Mouse (Mus musculus) kidney, adult 11 months (tissue): ENCODE results near the gene Ltbr.

Source experiments
- DNase-seq: peaks from one replicate; pipeline ENCODE4 v3.0.0; 2022

Gene Ltbr

GRCm38 (mm10) chr6:125344866-125345265 lies 31.2 kb upstream of the Ltbr start:
- no peak for DNase-seq

DNA sequence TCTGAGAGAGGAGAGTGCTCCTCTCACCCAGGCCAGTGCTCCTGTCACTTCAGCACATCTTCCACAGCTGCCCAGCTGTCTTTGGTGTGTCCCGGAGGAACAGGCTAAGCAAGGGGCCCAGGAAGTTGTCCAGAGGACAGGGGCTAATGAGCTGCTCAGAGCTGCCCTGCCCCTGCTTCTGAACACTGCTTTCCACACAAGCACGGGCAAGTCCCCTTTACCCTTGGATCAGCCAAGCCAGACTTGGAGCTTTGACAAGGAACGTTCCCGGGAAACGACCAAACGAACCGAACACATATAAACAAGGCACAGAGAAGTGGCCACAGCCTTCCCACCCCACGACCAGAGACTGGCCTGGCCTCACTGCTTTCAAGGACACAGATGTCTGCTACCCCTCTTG lies 30.4 kb upstream of the Ltbr start:
- peak; percentile 51 for DNase-seq

DNA sequence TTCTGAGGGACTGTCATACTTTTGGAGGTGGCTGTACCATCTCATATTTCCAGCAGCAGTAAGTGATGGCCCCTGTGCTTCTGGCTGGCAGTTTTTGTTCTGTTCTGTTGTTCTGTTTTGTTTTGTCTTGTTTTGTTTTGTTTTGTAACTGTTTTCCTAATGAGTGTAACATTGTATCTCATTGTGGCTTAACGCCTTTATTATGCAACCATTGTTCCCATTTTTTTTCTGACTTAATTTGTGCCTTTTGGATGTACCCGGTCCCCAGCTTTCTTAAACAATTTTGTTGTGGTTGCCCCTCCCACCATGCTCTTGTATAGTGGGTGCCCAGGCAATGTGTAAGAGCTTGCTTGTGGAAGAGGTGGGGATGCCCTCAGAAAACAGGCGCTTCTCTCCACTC lies 28.5 kb upstream of the Ltbr start:
- DNase-seq: no peak

DNA sequence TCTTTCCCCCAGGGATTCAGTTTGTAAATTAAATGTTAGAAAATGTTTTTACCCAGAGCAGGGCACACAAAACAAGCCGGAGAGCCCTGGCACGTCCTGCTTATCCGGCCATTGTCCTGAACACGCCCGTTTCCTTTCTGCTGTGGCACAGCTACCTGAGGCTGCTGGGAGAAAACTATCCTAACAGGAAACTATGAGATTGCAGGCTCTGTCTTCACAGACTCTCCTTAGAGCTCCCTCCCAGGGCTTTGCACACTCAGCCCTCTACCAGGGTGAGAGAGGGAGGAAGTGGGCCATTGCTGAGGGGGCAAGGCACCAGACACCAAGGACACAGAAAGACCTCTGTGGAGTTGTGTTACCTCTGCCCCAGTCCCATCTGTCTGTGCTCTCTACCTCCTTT lies 26.6 kb upstream of the Ltbr start:
- DNase-seq: no peak

DNA sequence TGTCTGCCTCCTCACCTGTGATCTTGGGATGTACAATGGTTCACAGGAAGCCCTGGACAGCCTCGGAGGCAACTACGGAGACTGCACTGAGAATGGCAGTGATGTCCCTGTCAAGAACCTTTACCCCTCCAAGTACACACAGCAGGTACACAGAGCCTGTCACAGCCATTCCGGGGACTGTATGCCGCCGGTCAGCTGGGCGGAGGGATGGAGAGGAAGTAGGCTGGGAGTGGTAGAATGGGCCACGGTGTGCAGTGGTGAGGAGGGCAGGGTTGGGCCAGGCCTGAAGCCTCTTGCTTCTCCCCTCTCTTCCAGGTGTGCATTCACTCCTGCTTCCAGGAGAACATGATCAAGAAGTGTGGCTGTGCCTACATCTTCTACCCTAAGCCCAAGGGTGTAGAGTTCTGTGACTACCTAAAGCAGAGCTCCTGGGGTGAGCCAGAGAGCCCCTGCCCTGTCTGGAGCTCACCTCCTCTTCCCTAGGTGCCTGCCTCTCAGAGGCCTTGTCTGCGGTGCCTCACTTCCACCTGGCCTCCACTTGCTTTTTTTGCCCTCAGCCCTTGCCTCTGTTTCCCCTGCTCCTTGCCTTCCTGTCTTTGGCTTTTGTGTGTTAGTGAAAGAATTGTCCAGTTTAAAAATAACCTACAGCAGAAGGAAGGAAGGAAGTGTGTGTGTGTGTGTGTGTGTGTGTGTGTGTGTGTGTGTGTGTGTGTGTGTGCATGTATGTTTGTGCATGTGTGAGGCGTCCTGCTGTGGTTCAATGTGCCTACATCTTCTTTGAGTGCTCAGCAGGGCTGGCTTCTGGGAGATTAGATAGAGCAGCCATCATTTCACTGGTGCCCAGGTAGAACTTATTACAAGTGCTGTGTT lies 25.3 kb upstream of the Ltbr start:
- no peak for DNase-seq

GRCm38 (mm10) chr6:125334356-125334755 lies 20.7 kb upstream of the Ltbr start:
- no peak for DNase-seq

DNA sequence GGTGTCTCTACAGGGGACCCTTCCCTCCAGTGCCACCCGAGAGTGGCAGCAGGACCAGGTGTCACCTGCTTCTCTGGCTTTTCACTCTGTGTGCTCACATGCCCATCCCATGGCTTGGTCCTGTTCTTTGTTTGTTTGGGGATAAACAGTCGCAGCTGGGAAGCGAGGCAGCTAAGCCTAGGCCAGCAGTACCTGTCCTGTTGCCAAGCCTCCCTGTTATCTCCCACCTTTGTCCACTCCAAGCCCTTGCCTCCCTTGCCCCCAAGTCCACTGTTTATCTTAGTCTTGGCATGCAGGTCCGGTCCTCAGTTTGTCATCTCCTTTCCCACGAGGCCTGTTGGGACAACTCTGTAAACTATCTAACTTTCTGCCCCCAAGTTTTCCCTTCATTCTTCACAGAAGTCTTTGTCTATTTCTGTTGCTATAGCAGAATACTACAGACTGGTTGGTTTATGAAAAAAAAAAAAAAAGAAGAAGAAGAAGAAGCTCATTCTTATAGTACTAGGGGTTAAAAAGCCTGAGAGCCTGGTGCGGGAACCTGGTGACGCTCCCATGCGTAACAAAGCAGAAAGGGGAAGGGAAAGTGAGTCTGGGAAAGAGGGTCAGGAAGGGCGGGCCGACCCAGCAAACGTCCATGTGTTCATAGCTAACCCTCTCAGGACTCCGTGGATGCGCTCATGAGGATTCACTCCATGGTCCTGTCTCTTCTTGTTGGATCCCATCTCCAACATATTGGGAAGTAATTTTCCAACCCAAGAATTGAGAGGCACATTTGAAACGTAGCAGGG lies 19.6 kb upstream of the Ltbr start:
- no peak for DNase-seq

GRCm38 (mm10) chr6:125330626-125331326 lies 17.1 kb upstream of the Ltbr start:
- DNase-seq: peak; percentile 93

- peak; percentile 44 for DNase-seq
Observed at GRCm38 (mm10) chr6:125328243-125328642, 14.6 kb upstream of the Ltbr start.

DNA sequence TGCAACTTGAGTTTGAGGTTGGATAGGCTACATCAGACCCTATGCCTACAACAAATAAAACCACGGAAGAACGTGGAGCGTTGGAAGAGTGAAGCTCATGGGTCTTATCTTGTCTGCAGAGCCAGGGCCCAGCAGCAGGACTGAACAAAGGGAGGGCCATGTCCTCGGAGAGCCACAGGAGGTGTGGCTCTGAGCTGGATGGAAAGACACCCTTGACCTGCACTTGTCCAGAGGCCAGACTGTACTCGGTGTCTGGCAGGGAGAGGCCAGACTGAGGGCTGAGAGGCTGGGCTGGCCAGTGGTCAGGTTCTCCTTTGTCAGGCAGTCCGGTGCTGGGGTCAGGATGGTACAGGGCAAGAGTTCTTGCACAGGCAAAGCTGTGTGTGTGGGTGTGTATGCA lies 11.7 kb upstream of the Ltbr start:
- DNase-seq: no peak

GRCm38 (mm10) chr6:125323547-125323946 lies 9.9 kb upstream of the Ltbr start:
- DNase-seq: no peak

DNA sequence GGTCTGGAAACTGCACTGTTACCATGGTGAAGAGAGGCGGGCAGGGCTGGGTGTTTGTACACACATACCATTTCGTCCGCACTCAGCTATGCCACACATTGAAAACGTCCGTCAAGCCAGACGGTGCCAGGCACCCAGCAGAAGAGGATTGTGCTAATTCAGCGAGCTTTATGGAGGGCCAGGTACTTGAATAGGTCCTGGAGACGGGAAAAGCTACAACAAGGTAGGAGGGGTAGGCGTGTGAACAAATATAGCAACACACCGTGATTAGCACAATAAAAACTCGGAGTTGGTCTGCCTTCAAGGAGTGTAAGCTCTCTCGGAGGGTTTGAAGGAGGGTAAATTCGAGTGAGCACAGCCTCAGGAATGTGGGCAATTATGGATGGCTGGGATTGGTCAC lies 9.1 kb upstream of the Ltbr start:
- DNase-seq: no peak

- peak; percentile 87 for DNase-seq
Observed at GRCm38 (mm10) chr6:125321114-125321855, 7.6 kb upstream of the Ltbr start.

- peak; percentile 81 for DNase-seq
Observed at GRCm38 (mm10) chr6:125320323-125320722, 6.6 kb upstream of the Ltbr start, which contains the start of gene Scnn1a. Scnn1a (plus strand) TSS chr6:125320659.

GRCm38 (mm10) chr6:125319919-125320296 lies 6.2 kb upstream of the Ltbr start:
- no peak for DNase-seq

- DNase-seq: no peak
Observed at GRCm38 (mm10) chr6:125318981-125319918, 5.6 kb upstream of the Ltbr start.

GRCm38 (mm10) chr6:125317077-125317476 lies 3.4 kb upstream of the Ltbr start:
- no peak for DNase-seq

- DNase-seq: peak; percentile 77
Observed at GRCm38 (mm10) chr6:125314746-125315145, 1.1 kb upstream of the Ltbr start.

- DNase-seq: no peak
Observed at GRCm38 (mm10) chr6:125314231-125314563, 512 bp upstream of the Ltbr start.

- DNase-seq: no peak
Observed at GRCm38 (mm10) chr6:125312581-125313355, 917 bp downstream of the Ltbr start.

DNA sequence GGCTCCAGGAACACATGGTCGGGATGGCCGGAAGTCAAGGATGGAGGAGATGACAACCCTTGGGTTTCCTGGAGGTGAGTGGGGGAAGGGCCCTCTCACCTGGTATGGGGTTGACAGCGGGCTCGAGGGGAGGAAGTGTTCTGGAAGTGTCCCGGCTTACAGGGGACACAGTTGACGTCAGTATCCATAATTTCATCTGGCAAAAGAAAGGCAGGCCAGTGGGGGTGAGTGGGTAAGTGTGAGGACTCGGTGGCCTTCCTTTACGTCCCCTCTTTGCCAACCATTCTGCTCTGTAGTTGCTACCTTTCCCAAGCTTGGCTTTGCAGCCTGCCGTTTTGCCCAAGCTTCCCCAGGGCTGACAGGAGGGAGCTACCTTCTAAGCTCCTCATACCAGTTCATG lies 1.5 kb downstream of the Ltbr start:
- no peak for DNase-seq
